Mouse (Mus musculus): ENCODE measurements around the gene Acrbp.

Acrbp gene

GRCm38 (mm10) chr6:125071170-125071895 is 21.8 kb downstream of the Acrbp start:
- DNase-seq: no peak

- DNase-seq: peak; percentile 90
Observed at GRCm38 (mm10) chr6:125071896-125072279, 22.4 kb downstream of the Acrbp start.

GRCm38 (mm10) chr6:125073825-125074224 is 24.3 kb downstream of the Acrbp start:
- DNase-seq: no peak

GRCm38 (mm10) chr6:125081394-125081793 is 31.9 kb downstream of the Acrbp start:
- no peak for DNase-seq

- peak; percentile 88 for DNase-seq
Observed at GRCm38 (mm10) chr6:125081797-125082560, 32.5 kb downstream of the Acrbp start.

GRCm38 (mm10) chr6:125082801-125083386 is 33.4 kb downstream of the Acrbp start:
- DNase-seq: no peak

GRCm38 (mm10) chr6:125084424-125084823 is 34.9 kb downstream of the Acrbp start:
- peak; percentile 86 for DNase-seq

GRCm38 (mm10) chr6:125087937-125088336 is 38.4 kb downstream of the Acrbp start:
- DNase-seq: no peak

GRCm38 (mm10) chr6:125088561-125089321 is 39.3 kb downstream of the Acrbp start:
- peak; percentile 88 for DNase-seq

GRCm38 (mm10) chr6:125089521-125090321 is 40.2 kb downstream of the Acrbp start:
- peak; percentile 86 for DNase-seq

GRCm38 (mm10) chr6:125090341-125091085 is 41.0 kb downstream of the Acrbp start:
- DNase-seq: no peak

GRCm38 (mm10) chr6:125092372-125092771 is 42.9 kb downstream of the Acrbp start:
- DNase-seq: no peak

- no peak for DNase-seq
Observed at GRCm38 (mm10) chr6:125094843-125095242, 45.4 kb downstream of the Acrbp start.

- DNase-seq: peak; percentile 97
Observed at GRCm38 (mm10) chr6:125095391-125096278, 46.1 kb downstream of the Acrbp start, which contains the start of gene Chd4. Gene Chd4, plus strand, starts transcription at chr6:125095981.

GRCm38 (mm10) chr6:125096279-125096596 is 46.7 kb downstream of the Acrbp start:
- DNase-seq: no peak

GRCm38 (mm10) chr6:125096597-125097345 is 47.3 kb downstream of the Acrbp start:
- DNase-seq: peak; percentile 80

GRCm38 (mm10) chr6:125097346-125097689 is 47.8 kb downstream of the Acrbp start:
- DNase-seq: peak; percentile 71

GRCm38 (mm10) chr6:125097951-125098350 is 48.5 kb downstream of the Acrbp start:
- peak; percentile 42 for DNase-seq

- DNase-seq: peak; percentile 56
Observed at GRCm38 (mm10) chr6:125098513-125098912, 49.0 kb downstream of the Acrbp start.

Data from cerebellum, adult 9-10 months (tissue).